ENCODE assay signal across 8 mouse cellular contexts in genomic region chr8:77419731-77420130, GRCm38 (mm10).
DNase-seq lines count a peak whose midpoint lies in the region; ATAC-seq lines count a peak whose summit lies in the region.

No protein-coding gene starts in this region.

- H3K27ac ChIP-seq in liver, embryonic 11.5 days (ENCODE audit: low read depth, low read length) = no peak overlapping the region
- no peak overlapping the region for H3K27ac ChIP-seq in embryonic facial prominence, embryonic 10.5 days (replicated peaks)
- H3K27ac ChIP-seq in hindbrain, embryonic 15.5 days (replicated peaks) = no peak overlapping the region
- H3K27ac ChIP-seq in midbrain, embryonic 14.5 days (replicated peaks; ENCODE audit: low read depth, low read length) = no peak overlapping the region

- no peak overlapping the region for H3K9ac ChIP-seq in liver, embryonic 11.5 days (ENCODE audit: low read depth, low read length)
- no peak overlapping the region for H3K9ac ChIP-seq in hindbrain, embryonic 15.5 days
- no peak overlapping the region for H3K9ac ChIP-seq in midbrain, embryonic 14.5 days (replicated peaks; ENCODE audit: low read length)

- no peaks in the 10 kb centered on the region for H3K36me3 ChIP-seq in liver, embryonic 11.5 days (ENCODE audit: control insufficient read depth, insufficient read depth, low read length)
- peaks cover 33% of the 10 kb centered on the region; the same call in 1 of the 2 replicates for H3K36me3 ChIP-seq in embryonic facial prominence, embryonic 10.5 days (replicated peaks)
- no peaks in the 10 kb centered on the region for H3K36me3 ChIP-seq in hindbrain, embryonic 15.5 days
- H3K36me3 ChIP-seq in midbrain, embryonic 14.5 days (ENCODE audit: control insufficient read depth, insufficient read depth, low read length) = no peaks in the 10 kb centered on the region
- no peaks in the 10 kb centered on the region for H3K36me3 ChIP-seq in splenic B cell, adult 2 months (ENCODE audit: control insufficient read depth, insufficient read depth, low read length, poor library complexity, severe bottlenecking)

- H3K4me1 ChIP-seq in liver, embryonic 11.5 days (replicated peaks; ENCODE audit: control insufficient read depth, insufficient read depth, low read length) = peaks cover 9% of the 10 kb centered on the region
- peaks cover 11% of the 10 kb centered on the region for H3K4me1 ChIP-seq in embryonic facial prominence, embryonic 10.5 days
- H3K4me1 ChIP-seq in hindbrain, embryonic 15.5 days (replicated peaks) = no peaks in the 10 kb centered on the region
- no peaks in the 10 kb centered on the region for H3K4me1 ChIP-seq in midbrain, embryonic 14.5 days (ENCODE audit: control insufficient read depth, insufficient read depth, low read length)

- H3K4me2 ChIP-seq in liver, embryonic 11.5 days = no peak overlapping the region
- no peak overlapping the region for H3K4me2 ChIP-seq in hindbrain, embryonic 15.5 days
- no peak overlapping the region for H3K4me2 ChIP-seq in midbrain, embryonic 14.5 days (ENCODE audit: low read length)

- no peaks in the 10 kb centered on the region for H3K9me3 ChIP-seq in liver, embryonic 11.5 days (ENCODE audit: control insufficient read depth, low read length)
- no peaks in the 10 kb centered on the region for H3K9me3 ChIP-seq in embryonic facial prominence, embryonic 10.5 days
- no peaks in the 10 kb centered on the region for H3K9me3 ChIP-seq in hindbrain, embryonic 15.5 days
- no peaks in the 10 kb centered on the region for H3K9me3 ChIP-seq in midbrain, embryonic 14.5 days (ENCODE audit: control insufficient read depth, low read length)

- H3K27me3 ChIP-seq in liver, embryonic 11.5 days (replicated peaks; ENCODE audit: control insufficient read depth, insufficient read depth, low read length) = no peaks in the 10 kb centered on the region
- H3K27me3 ChIP-seq in embryonic facial prominence, embryonic 10.5 days (replicated peaks; ENCODE audit: low read depth, poor library complexity, severe bottlenecking) = no peaks in the 10 kb centered on the region
- no peaks in the 10 kb centered on the region for H3K27me3 ChIP-seq in hindbrain, embryonic 15.5 days
- H3K27me3 ChIP-seq in midbrain, embryonic 14.5 days (ENCODE audit: control insufficient read depth, insufficient read depth, low read length) = no peaks in the 10 kb centered on the region
- H3K27me3 ChIP-seq in splenic B cell, adult 2 months (ENCODE audit: control insufficient read depth, insufficient read depth, low read length, poor library complexity, severe bottlenecking) = no peaks in the 10 kb centered on the region

- WGBS in liver, embryonic 11.5 days = 56% methylated on average over 4 of the region's 4 CpGs
- WGBS in embryonic facial prominence, embryonic 10.5 days = 42% methylated on average over 4 of the region's 4 CpGs
- 43% methylated on average over 4 of the region's 4 CpGs for WGBS in hindbrain, embryonic 15.5 days
- WGBS in midbrain, embryonic 14.5 days = 41% methylated on average over 4 of the region's 4 CpGs

- intact Hi-C loops in left cerebral cortex, postnatal 10 days (cut with DNase I) = loop anchor here (2.0 to 10.0 kb wide), 2 partner anchors 115 to 195 kb away; partner anchors contain the start of gene Tmem184c

- H3K4me3 ChIP-seq in liver, embryonic 11.5 days (ENCODE audit: low read depth, low read length) = no peak overlapping the region
- H3K4me3 ChIP-seq in embryonic facial prominence, embryonic 10.5 days = no peak overlapping the region
- no peak overlapping the region for H3K4me3 ChIP-seq in hindbrain, embryonic 15.5 days
- no peak overlapping the region for H3K4me3 ChIP-seq in midbrain, embryonic 14.5 days (replicated peaks; ENCODE audit: low read depth, low read length)

- ATAC-seq in liver, embryonic 11.5 days (replicated peaks; ENCODE audit: low FRiP score) = no peak
- ATAC-seq in hindbrain, embryonic 15.5 days (ENCODE audit: low FRiP score, low read depth) = peak; percentile 68; the same call in 1 of the 2 replicates
- ATAC-seq in midbrain, embryonic 14.5 days (ENCODE audit: low FRiP score, low TSS enrichment) = no peak; the same call in 1 of the 2 replicates

- DNase-seq in liver = peak; percentile 55
- DNase-seq in liver, embryonic 11.5 days (ENCODE audit: low spot score) = no peak
- peak; percentile 14 to 40 for DNase-seq in adrenal gland, postnatal 4 days (ENCODE audit: low spot score in 2 of 2)
- DNase-seq in embryonic facial prominence, embryonic 10.5 days (ENCODE audit: low spot score) = peak; percentile 64
- peak; percentile 59 to 64 for DNase-seq in left cerebral cortex, postnatal 10 days (ENCODE audit: extremely low spot score in 1 of 2, low spot score in 2 of 2)
- DNase-seq in midbrain, embryonic 14.5 days = peak; percentile 88
- DNase-seq in splenic B cell, adult 2 months (ENCODE audit: low read depth, low spot score) = peak; percentile 83
